Mouse (Mus musculus) limb, embryonic 12.5 days (tissue): ENCODE data around the gene Hmgcl. TPM values are rescaled to one million over a fixed set of nuclear protein-coding genes. Genes with fewer than 3 reads are reported as not detected.

ENCODE experiments used
- polyA plus RNA-seq: library from polyadenylated mRNA; unstranded; fragments of >200 nt; fragmentation: Nextera tagmentation; extraction: Ambion mirVana; gene quantifications from 2 replicates; pipeline ENCODE4 v1.2.1, GENCODE M21; 2016

Gene Hmgcl
- polyA plus RNA-seq, 1 experiment from 2014 or later: 78.5 TPM

Other genes with a start within 250 kb of the Hmgcl start
- not detected in 2 replicates for gene Il22ra1, start 218.3 kb upstream of the Hmgcl start, polyA plus RNA-seq
- gene Myom3, start 186.7 kb upstream of the Hmgcl start, polyA plus RNA-seq: 2.0 and 2.4 TPM in 2 replicates
- 392 and 402 TPM in 2 replicates for gene Srsf10, start 90.7 kb upstream of the Hmgcl start, polyA plus RNA-seq
- 209 and 220 TPM in 2 replicates for gene Pnrc2, start 72.6 kb upstream of the Hmgcl start, polyA plus RNA-seq
- 0.22 and 0.45 TPM in 2 replicates for gene Cnr2, start 51.1 kb upstream of the Hmgcl start, polyA plus RNA-seq
- gene Fuca1, start 25.7 kb upstream of the Hmgcl start, polyA plus RNA-seq: 47.0 and 51.0 TPM in 2 replicates
- gene Gale, start 17.3 kb downstream of the Hmgcl start, polyA plus RNA-seq: 32.1 and 33.3 TPM in 2 replicates
- 126 and 127 TPM in 2 replicates for gene Lypla2, start 26.2 kb downstream of the Hmgcl start, polyA plus RNA-seq
- gene Pithd1, start 40.8 kb downstream of the Hmgcl start, polyA plus RNA-seq: 64.9 and 69.6 TPM in 2 replicates
- 40.6 and 45.3 TPM in 2 replicates for gene Eloa, start 75.3 kb downstream of the Hmgcl start, polyA plus RNA-seq
- gene Rpl11, start 107.0 kb downstream of the Hmgcl start, polyA plus RNA-seq: 442 and 453 TPM in 2 replicates
- 652 and 658 TPM in 2 replicates for gene Id3, start 197.0 kb downstream of the Hmgcl start, polyA plus RNA-seq
- gene E2f2, start 225.9 kb downstream of the Hmgcl start, polyA plus RNA-seq: 10.6 and 10.8 TPM in 2 replicates